Mouse (Mus musculus): ENCODE measurements at regions not wholly inside any gene's neighbourhood (a gene's known extent, or its start where the extent isn't known, plus 50 kb on each side); places are given as distances from the start of the nearest gene placed in this dataset.

GRCm38 (mm10) chr5:54411275-54411904, 413.1 kb downstream of the Stim2 start:
- no peak for TF ChIP-seq CTCF (conservative IDR thresholded peaks at IDR 0.05)
- H3K4me3 ChIP-seq, result no peak overlapping the region
- H3K27ac ChIP-seq, result no peak overlapping the region
- DNase-seq (ENCODE audit: low spot score in 2 of 2), result no peak

- Histone ChIP-seq H3K4me3 (no peak overlapping the region), H3K27ac (no peak overlapping the region)
- TF ChIP-seq CTCF (conservative IDR thresholded peaks at IDR 0.05), result no peak
- no peak for DNase-seq (ENCODE audit: low spot score in 2 of 2)
These were observed 421.6 kb downstream of the Stim2 start for GRCm38 (mm10) chr5:54419811-54420470.

GRCm38 (mm10) chr5:54439286-54439685, 441.0 kb downstream of the Stim2 start:
- no peak for DNase-seq (ENCODE audit: low spot score in 2 of 2)
- Histone ChIP-seq H3K27ac (no peak overlapping the region), H3K4me3 (no peak overlapping the region)
- TF ChIP-seq CTCF (conservative IDR thresholded peaks at IDR 0.05), result peak; percentile 72

- Histone ChIP-seq H3K4me3 (no peak overlapping the region), H3K27ac (no peak overlapping the region)
- TF ChIP-seq CTCF (conservative IDR thresholded peaks at IDR 0.05), result no peak
- DNase-seq (ENCODE audit: low spot score in 2 of 2), result peak in 1 of 2 experiments; percentile 19
These were observed 442.6 kb downstream of the Stim2 start for GRCm38 (mm10) chr5:54440794-54441447.

- DNase-seq (ENCODE audit: low spot score in 2 of 2), result no peak
- no peak overlapping the region for H3K4me3 ChIP-seq
- H3K27ac ChIP-seq, result no peak overlapping the region
- no peak for TF ChIP-seq CTCF (conservative IDR thresholded peaks at IDR 0.05)
These were observed 443.3 kb downstream of the Stim2 start for GRCm38 (mm10) chr5:54441598-54441997.

GRCm38 (mm10) chr5:54483916-54484315, 485.6 kb downstream of the Stim2 start:
- DNase-seq (ENCODE audit: low spot score in 2 of 2), result no peak

More at GRCm38 (mm10) chr5:54483916-54484315, 485.6 kb downstream of the Stim2 start:
- TF ChIP-seq CTCF (conservative IDR thresholded peaks at IDR 0.05), result no peak
- H3K4me3 ChIP-seq, result no peak overlapping the region
- no peak overlapping the region for H3K27ac ChIP-seq
